Mouse (Mus musculus): Measurements from ENCODE around the gene Cep112. TPM values are rescaled to one million over a fixed set of nuclear protein-coding genes. Genes with fewer than 3 reads are reported as not detected.

Cep112 gene
- polyA plus RNA-seq, 1 experiment, result 7.4 TPM

DNA sequence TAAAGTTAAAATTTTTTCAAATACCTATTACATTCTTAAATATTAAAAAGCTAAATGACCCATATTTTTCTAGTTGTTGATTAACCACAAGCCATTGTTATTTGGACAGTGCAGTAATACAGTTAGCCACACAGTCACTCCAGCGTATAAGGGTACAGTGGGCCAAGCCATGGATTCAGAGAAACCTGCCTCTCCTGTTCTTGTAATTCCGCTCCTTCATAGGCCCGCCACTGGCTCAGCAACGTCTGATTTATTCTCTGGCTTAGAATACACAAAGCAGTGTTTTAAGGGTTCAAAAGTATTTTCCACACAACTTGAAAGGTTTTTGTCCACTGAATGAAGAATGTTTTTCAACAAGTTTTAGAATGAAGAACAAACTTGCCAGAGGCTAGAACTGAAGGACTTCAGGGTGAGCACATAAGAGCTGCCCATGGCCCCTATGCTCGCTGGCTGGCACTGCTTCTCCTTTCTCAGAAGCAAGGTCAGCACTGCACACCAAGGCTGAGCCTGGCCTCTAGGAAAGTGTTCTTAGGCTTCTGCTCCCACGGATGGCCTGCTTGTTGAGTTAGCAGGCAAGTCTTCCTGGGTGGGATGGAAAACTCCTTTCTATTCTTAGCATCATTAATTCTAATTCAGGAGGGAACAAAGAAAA lies 349.2 kb downstream of the Cep112 start:
- DNase-seq (ENCODE audit: extremely low spot score in 1 of 2, low spot score in 1 of 2), result no peak

DNA sequence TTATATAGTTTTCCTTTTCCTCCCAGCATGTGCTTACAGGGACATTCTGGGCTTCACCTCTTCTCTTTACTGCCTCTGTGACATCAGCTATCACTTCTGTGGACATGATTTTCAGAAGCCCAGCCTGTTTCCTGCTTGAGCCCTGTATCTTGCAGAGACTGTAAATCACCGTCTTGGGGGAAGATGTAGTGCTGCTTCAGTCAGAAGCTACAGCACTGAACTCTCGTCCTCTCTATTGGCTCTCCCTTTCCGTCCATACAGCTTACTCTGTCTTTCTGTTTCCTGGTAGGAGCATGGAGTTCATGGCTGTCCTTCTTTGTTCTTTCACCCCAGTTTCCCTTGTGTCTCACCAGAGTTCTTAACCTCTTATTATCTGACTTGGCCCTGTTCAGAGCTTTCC lies 352.2 kb downstream of the Cep112 start:
- no peak for DNase-seq (ENCODE audit: extremely low spot score in 1 of 2, low spot score in 1 of 2)

DNA sequence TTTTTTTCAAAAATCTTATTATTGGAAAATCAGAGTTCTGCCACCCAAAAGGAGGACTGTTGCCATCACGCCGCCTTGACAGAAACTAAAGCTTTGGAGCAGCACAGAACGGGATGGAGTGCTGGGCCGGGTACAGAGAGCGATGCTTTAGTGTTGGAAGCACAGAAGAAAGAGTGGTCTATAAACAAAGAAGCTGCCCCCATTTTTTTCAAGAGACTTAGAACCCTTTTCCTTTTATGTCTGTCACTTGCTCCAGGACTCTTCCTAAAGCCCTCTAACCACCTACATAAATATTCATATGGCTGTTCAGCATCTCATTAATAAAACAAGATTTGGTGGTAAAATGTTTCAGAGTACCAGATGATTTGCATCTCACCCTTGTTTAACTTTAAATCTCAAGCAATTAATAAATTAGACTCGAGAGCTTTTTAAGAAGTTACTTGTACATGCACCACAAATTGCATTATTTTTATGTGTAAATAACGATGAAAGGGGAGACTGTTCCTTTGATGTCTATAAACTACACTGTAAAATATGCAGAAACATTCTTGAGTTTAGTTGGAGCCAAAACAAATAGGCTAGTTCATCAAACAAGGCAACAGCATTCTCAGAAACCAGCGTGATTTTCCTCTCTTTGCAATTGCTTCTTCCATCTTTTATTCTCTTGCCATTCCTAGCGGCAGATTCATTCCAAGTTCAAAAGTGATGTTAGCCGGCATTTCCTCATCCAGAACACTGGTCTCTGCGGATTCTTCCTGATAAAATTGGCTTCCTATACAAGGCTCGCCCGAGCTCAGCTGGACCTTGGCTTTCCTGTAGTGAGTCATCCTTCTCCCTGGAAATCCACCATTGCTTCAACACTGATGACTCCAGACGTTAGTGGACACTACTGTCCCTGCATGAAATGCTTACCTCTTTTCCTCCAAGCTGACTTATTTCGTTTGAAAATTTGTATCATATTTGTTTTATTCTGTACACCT lies 355.6 kb downstream of the Cep112 start:
- DNase-seq (ENCODE audit: extremely low spot score in 1 of 2, low spot score in 1 of 2), result no peak

DNA sequence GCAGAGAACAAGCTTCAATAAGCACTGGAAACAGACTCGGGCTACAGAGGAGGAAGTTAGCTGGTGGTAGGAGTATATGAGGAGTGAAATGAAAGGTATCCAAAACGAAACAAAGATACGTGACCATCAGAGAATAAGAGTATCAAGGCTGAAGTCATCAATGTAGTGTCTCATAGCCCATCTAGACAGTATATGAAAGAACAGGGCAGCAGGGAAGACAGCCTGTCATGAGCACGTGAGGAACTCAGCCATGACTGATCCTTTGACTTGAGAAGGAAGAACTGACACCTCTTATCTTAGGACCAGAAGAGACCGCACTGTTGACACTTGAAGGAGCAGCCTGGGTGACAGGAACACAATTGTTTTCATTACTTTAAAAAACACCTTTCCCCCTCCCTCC lies 373.4 kb downstream of the Cep112 start:
- DNase-seq (ENCODE audit: extremely low spot score in 1 of 2, low spot score in 1 of 2), result no peak

DNA sequence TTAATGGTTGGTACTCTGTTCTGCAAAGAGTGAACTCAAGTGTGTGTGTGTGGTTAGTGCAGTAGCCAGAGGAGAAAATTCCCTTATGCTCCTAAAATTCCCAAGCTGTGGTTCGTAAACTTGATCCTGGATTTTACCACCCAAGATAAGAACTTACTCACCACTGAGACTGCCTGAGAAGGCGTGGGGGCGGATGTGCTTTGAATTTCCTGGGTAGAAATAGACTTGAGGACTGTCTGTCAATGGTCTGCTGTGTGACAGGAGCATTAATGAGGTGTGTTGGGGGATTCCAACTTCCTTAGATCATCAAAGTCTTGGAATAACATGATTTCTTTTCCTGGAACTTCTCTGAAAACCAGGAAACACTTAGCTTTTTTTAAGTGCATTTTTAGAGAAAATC lies 374.7 kb downstream of the Cep112 start:
- peak; percentile 7 to 58 for DNase-seq (ENCODE audit: extremely low spot score in 1 of 2, low spot score in 1 of 2)

DNA sequence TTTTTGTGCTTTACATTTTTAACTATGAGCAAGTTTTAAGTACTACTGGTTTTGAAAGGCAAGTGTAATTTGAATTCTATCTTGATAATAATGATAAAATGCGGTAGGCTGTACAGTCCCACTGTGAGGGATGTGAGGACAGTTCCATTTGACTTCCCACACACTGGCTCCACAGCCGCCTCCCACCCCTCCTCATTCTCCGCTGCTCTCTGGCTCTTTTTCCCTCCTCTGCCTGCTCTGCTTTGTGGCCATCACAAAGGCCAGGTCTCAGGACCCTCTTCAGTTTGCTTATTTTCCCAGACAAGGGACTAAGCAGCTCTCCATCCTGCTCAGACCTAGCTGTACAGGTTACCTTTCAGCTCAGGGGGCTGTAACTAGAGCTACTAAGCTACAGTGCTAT lies 379.0 kb downstream of the Cep112 start:
- no peak for DNase-seq (ENCODE audit: extremely low spot score in 1 of 2, low spot score in 1 of 2)

DNA sequence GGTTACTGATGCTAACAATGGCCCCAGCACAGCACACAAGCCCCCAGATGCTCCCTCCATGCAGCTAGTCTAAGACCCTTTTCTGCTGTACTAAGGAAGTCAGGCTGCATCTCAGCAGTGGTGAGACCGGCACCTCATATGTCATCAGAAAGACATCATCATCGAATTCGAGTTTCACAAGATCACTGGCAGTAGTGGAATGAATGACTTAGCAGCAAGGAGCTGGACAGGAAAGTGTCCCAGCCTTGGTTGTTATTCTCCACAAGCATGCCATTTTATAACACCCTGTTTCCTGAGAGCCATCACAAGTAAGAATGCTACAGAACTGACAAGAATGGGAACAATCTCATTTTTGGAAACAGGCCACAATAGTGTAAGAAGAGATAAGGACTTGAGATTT lies 381.0 kb downstream of the Cep112 start:
- no peak for DNase-seq (ENCODE audit: extremely low spot score in 1 of 2, low spot score in 1 of 2)

DNA sequence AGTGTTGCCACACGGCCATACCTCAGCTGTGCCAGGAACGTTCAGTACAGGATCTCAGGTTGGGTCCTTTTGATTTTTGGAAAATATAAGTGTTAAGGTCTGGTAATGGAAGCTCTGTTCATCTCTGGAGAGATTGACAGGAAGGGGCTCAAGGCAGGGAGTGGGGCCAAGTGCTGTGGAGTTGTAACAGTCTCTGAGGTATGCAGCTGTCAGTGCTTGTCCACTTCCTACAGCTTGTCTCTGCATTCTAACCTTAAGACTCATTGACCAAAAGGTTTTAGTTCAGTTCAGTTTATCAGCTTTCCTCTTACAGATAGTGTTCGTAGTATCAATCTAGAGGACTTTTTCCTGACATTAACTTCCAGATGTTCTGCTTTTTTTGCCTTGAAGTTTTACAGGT lies 384.6 kb downstream of the Cep112 start:
- no peak for DNase-seq (ENCODE audit: extremely low spot score in 1 of 2, low spot score in 1 of 2)

DNA sequence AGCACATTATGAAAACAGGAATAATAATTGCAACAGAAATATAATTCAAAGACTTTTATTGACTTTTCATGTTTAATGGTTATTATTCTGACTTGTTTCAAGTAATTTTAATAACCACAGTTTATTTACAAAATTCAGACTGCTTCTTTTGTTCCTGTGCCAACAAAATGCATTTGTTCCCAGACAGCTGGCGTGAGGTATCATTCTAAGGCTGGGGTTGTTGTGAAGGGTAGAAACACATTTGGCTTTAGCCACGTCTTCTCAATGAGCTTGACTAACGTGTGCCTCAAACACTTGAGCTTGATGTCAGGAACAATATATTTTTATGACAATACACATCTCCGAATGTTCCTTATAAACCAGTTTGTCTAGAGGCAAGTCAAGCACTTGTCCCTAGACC lies 396.8 kb downstream of the Cep112 start:
- no peak for DNase-seq (ENCODE audit: extremely low spot score in 1 of 2, low spot score in 1 of 2)

DNA sequence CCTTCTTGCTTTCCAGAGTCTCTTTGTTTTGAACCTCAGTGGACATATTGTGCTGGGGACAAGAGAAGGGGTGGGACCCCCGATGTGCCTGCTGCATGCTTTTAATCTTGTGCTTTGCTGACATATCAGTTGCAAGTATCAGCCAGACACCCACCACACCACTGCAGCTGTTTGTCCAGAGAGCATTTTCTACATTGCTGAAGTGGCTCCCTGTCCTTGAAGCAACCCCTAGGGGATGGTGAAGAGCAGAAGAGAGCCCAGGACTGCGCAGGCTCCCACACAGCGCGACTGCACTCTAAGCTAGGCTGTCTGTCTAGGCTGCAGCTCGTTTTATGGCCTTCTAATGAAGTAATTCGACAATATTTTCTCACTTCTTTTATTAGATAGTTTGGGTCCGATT lies 397.3 kb downstream of the Cep112 start:
- DNase-seq (ENCODE audit: extremely low spot score in 1 of 2, low spot score in 1 of 2), result no peak

DNA sequence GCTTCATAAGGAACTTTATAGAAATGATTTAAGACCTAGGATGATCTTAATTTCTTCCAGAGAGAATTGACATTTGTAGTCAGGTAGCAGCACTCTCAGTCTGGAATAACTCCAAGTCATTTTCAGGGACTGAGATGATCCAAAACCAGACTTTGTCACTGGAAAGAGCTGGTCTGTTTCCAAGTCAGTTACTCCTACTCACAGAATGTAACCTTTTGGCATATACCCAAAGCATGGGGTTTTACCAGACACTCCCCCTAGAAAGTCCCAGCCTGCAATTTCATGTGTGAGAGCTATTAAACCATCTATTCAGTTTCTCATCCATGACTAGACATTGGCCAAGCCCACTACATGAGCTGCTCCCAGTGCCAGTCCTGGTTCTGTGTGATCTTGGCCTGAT lies 402.3 kb downstream of the Cep112 start:
- DNase-seq (ENCODE audit: extremely low spot score in 1 of 2, low spot score in 1 of 2), result no peak

DNA sequence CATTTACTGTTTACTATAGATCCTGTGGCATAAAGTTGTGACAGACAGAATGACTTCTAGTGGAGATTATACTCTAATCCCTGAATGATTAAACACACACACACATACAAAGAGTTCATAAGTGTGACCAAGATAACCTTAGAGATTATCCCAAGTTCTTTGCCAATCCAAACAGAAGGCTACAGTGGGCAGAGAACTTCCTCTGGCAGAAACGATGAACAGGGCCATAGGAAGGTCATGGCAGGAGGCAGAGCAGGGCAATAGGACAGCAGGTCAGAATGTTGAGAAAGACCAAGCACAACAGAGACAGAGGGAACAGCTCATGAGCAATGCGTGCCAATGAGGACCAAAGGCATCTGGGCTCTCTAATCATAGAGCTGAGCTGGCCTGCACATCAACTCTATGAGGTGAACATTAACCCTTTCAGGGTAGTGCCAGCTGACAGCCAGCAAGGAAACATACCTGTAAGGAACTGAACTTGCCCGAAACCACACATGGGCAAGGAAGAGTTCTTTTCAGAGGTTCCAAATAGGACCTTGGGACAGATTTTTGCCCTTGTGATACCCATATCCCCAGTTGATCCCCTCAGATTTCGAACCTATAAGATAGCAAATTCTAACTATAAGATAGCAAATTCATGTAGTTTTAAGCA lies 403.5 kb downstream of the Cep112 start:
- DNase-seq (ENCODE audit: extremely low spot score in 1 of 2, low spot score in 1 of 2), result no peak

DNA sequence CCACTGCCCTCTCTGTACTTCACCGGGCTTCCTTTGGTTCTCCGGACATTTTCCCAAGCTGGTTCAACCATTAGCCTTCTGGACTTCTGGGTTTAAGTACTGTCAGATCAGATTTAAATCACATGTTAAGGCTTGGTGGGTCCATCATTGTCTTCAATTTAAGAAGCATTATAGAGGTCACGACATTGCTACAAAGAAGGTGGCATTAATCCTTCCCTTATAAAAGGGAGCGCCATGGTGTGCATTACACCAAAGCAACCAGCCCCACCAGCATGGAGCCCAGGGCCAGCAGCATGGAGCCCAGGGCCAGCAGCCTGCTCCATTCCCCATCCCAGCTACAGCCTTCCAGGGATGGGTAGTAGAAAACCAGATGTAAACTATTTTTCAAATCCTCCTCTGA lies 411.7 kb downstream of the Cep112 start:
- DNase-seq (ENCODE audit: extremely low spot score in 1 of 2, low spot score in 1 of 2), result no peak

DNA sequence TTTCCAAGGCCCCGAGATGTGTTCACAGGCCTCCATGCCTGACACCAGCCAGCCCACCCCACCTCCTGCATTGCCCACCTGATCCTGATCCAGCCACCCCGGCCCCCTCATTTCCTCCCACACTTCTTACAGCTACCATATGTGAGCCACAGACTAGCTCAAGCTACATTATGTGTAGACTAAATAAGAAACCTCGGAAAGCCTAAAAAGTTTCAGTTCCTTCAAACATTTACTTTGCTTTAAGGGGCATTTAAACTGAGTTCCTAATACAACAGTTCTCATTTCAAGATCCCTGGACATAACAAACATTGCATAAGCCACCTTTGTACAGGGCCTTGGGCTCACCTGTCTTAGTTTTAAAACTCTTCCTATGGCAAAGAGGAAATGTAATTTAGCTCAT lies 415.2 kb downstream of the Cep112 start:
- no peak for DNase-seq (ENCODE audit: extremely low spot score in 1 of 2, low spot score in 1 of 2)

DNA sequence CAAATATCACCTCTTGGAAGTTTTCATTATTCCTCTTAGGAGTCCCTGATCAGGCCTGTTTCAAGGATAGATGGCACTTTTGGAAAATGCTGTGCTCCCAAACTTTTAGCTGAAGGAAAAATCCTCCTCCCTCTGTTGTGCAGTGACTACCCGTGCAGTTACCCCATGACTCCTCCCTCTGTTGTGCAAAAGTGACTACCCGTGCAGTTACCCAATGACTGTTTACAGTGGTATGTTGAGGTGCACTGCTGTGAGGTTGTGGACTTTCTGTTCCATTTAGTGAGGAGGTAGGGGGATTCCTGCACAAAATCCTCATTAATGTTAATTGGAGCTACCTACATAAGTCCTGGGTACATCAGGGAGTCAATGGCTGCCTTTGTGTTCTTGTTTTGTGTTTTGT lies 417.8 kb downstream of the Cep112 start:
- no peak for DNase-seq (ENCODE audit: extremely low spot score in 1 of 2, low spot score in 1 of 2)

DNA sequence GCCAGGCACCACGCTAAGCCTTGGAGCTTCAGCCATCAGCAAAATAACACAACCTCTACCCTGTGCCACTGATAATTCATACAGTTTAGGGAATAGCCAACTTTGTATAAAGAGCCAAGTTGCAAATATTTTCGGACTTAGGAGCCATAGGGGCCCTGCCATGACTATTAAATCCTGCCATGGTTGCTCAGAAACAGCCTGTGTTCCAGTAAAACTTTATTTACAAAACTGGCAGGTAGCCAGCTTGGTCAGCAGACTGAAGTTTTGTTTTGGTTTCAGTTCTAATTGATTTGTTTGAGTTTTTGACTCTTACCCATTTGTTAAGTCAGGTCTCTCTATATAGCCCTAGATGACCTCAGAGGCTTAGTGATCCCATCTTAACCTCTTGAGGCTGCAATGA lies 421.0 kb downstream of the Cep112 start:
- DNase-seq (ENCODE audit: extremely low spot score in 1 of 2, low spot score in 1 of 2), result no peak

DNA sequence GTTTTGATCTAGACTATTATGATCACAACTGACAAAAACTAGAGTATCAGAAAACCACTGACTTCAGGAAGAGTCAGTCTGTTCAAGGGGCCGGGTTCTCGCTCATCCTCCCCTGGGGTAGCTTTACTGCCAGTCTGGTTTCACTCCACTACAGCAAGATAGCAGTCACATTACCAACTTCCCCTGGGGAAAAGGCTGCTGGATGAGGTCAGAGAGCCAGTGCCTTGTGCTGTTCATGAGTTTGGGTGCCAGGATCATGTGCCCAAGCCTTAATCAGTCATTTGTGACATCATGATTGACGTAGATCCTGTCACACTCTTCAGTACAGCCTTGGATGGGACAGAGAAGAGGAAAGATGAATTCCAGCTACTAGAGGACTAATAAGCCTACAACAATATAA lies 421.5 kb downstream of the Cep112 start:
- DNase-seq (ENCODE audit: extremely low spot score in 1 of 2, low spot score in 1 of 2), result no peak

DNA sequence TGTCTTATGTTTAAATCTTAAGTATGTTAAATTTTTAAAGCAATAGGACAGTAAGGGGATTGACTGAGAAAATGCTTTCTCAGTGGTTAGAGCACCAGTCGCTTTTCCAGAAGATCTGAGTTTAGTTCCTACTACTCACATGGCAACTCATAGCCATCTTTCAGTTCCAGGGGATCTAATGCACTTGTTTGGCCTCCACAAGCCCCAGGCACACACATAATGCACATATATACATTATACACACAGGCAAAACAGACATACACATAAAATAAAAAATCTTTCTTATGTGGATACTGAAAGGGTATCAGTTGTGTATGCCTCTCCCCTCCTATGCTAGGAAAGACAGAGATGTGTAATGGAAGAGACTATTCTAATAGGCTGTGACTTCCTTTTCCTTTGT lies 426.8 kb downstream of the Cep112 start:
- no peak for DNase-seq (ENCODE audit: extremely low spot score in 1 of 2, low spot score in 1 of 2)

DNA sequence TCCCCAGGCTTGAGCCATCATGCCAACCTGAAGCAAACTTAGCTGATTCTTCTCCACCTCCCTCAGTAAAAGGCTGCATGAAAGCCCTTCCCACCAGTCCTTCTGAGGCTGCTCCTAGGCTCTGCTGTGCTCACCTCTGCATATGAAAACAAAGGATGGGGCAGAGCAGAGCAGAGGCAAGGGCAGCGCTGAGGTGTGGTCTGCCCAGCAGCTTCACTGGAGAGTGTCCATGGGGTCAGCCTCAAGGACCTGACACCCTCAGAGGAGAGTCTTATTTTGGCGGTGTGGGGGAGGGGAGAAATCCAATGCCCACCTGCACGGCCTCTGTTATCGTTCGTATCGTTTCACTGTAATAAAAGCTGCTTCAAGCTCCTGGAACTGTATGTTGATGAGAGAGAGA lies 432.3 kb downstream of the Cep112 start:
- no peak for DNase-seq (ENCODE audit: extremely low spot score in 1 of 2, low spot score in 1 of 2)

DNA sequence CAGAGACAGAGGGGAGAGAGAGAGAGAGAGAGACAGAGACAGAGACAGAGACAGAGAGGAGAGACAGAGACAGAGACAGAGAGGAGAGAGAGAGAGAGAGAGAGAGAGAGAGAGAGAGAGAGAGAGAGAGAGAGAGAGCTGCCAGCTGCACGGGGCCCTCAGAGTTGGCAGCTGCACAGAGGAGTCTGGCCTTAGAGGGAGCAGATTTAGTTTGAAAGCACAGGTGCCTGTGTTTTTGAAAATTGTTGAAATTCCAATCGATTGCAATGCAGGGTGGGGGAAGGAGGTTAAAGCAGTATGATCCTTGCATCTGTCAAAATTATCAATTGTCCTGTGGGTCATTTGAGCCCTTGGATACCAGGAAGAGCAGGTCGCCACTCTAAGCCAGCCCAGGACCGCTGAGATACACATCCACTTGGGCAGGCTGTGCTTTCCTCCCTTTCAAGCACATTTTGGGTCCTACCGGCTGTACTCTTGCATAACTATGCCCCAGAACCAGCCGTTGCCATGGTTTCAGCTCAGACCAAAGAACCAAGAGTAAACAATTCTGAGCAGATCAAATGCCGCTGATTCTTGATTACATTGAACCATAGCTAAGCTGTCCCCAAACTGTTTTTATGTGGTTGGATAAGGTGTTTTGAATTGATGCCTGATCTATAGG lies 432.8 kb downstream of the Cep112 start:
- peak; percentile 68 to 79 for DNase-seq (ENCODE audit: extremely low spot score in 1 of 2, low spot score in 1 of 2)

DNA sequence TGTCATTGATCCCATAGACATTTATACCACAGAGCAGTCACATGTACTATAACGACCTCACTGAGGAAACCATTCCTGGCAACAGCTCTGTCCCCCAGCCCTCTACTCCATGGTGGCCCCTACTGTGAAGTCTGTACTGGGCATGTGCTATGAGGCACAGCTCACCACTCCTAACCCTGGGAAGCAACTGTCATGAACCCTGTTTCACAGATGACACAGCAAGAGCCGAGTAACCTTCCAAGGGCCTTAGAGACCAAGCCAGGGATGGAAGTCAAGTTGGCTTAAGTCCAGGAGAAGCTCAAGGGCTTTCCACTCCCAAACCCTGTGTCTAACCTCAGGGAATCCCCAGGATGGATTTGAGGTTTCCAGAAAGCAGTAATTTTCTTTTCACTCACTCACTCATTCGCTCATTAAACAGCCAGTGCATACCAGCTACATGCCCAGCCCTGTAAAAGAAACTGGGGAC lies 433.4 kb downstream of the Cep112 start:
- no peak for DNase-seq (ENCODE audit: extremely low spot score in 1 of 2, low spot score in 1 of 2)

Data from frontal cortex, adult 2 months (tissue).